Mouse (Mus musculus) spleen, adult 2 months (tissue): ENCODE data around the gene Fcgr1.

Experiments used
- CTCF ChIP-seq: fragments of 200-500 bp; IDR thresholded peaks from 2 replicates; pipeline ENCODE4 v1.5.1; 2011; ENCODE audit warnings: mild to moderate bottlenecking, inconsistent platforms; ENCODE audit not compliant: insufficient read depth, insufficient read length, insufficient replicate concordance; ENCODE audit errors: extremely low read depth
- POLR2A ChIP-seq: fragments of 200-500 bp; IDR thresholded peaks from 2 replicates; pipeline ENCODE4 v1.6.1; 2011; ENCODE audit warnings: low read depth, low read length, inconsistent platforms

DNA sequence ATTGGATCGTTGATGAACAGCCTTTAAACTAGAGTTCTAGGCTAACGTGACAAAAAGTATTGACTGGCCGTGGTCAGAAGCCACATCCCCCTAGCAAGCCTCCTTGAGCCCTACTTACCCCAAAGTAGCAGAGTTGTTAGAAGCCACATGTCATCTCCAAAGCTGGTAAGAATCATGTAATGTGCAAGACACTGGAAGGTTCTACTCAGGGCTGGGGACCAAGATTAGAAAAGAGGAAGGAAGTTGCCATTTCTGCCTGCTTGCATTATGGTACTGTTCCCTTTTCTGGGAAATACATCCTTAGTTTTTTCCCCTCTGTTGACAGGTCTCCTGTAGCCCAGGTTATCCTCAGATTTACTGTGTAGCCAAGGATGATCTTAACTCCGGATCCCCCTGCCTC lies at the start of gene Fcgr1:
- TF ChIP-seq POLR2A (no peak), CTCF (no peak)
